Mouse (Mus musculus): ENCODE data around the gene Ypel5. TPM values are rescaled to one million over a fixed set of nuclear protein-coding genes. Genes with fewer than 3 reads are reported as not detected.

Gene Ypel5
- polyA plus RNA-seq, 1 experiment: 62.9 TPM

DNA sequence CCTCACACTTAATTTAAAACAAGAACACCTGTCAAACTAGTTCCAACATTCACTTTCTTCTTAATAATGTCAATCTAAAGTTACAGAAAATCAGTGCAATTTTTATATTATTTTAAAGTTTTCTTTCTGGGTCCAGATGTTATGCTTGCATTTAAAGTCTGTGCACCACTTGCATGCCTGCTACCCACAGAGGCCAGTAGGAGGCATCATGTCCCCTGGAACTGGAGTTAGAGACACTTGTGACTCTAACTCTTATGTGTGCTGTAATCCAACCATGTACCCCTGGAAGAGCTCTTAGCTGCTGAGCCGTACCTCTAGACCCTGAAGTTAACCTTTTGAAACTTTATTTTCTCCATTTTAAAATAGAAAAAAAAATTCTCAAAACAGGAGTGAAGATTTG, 19.0 kb downstream of the Ypel5 start:
- Histone ChIP-seq H3K27ac (ENCODE audit: control insufficient read depth, insufficient read depth, low read depth, low read length, poor library complexity) (no peak overlapping the region), H3K4me3 (replicated peaks; ENCODE audit: control insufficient read depth, low read depth, low read length) (no peak overlapping the region), H3K4me1 (ENCODE audit: control insufficient read depth, insufficient read depth, low read length) (no peaks in the 10 kb centered on the region)
- TF ChIP-seq POLR2A (IDR thresholded peaks at IDR 0.05; ENCODE audit: borderline replicate concordance, control insufficient read depth, low read depth, low read length): no peak
- 69% methylated on average over 1 of the region's 1 CpGs for WGBS

DNA sequence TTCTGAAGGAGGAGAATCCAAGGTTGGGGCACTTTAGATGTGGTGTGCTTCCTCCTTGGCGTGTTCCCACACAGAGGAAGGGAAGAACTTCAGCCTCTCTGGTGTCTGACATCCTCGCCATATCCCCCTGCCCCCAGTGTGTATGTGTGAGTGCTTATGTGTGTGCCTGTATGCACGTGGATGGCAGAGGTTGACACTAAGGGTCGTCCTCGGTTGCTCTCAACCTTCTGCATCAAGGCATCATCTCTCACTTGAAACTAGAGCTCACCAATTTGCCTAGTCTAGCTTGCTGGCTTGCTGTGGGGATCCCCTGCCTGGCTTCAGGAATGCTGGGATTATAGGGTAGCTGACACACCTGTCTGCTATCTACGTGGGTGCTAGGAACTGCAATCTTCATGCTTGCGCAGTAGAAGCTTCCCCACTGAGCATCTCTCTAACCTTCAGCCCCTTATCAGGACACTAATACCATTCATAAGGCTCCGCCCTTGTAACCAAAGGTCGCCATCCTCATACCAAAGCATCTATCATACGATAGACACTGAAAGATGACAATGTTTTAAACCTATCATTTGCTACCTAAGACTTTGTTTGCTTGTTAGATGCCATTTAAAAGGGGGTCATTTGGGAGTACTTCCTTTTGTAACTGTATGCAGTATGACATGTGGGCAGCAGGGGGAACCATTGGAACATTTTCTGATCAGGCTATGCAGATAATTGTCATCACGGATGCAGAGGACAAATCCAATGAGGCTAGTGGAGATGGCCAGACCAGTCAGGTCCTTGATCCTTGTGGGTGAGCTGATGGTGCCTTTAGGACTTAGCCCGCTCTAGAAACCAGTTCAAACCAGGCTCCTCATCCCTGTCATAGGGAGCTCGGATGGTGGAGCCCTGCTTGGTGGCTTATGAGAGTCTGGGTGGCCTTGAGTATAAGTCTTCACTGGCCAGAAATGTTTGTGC, 21.7 kb downstream of the Ypel5 start:
- TF ChIP-seq POLR2A (IDR thresholded peaks at IDR 0.05; ENCODE audit: borderline replicate concordance, control insufficient read depth, low read depth, low read length): no peak
- TF ChIP-seq CTCF (IDR thresholded peaks at IDR 0.05; ENCODE audit: control insufficient read depth, insufficient read depth, low read length): peak; percentile 25
- 51% methylated on average over 13 of the region's 13 CpGs for WGBS
- no peak overlapping the region for H3K27ac ChIP-seq (ENCODE audit: control insufficient read depth, insufficient read depth, low read depth, low read length, poor library complexity)
- H3K4me3 ChIP-seq (replicated peaks; ENCODE audit: control insufficient read depth, low read depth, low read length): no peak overlapping the region
- H3K4me1 ChIP-seq (ENCODE audit: control insufficient read depth, insufficient read depth, low read length): no peaks in the 10 kb centered on the region

DNA sequence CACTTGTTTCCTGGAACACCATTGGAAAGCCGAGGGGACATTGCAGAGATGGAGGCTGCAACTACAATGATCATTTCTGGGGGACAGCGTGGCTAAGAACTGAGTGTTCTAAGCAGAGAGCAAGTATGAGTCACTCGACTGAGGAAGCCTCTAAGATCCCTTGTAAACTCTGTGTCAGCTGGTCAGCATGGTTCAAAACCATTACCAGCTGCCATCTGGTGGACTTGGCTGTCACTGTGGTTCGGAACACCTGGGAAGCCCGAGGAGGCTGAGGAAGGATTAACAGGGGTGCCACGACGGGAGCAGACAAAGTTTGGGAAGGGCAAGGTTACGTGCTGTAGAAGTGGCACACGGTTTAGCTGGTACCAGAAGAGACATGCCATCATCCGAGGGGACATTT, 27.0 kb downstream of the Ypel5 start:
- Histone ChIP-seq H3K4me3 (replicated peaks; ENCODE audit: control insufficient read depth, low read depth, low read length) (no peak overlapping the region), H3K27ac (ENCODE audit: control insufficient read depth, insufficient read depth, low read depth, low read length, poor library complexity) (no peak overlapping the region), H3K4me1 (ENCODE audit: control insufficient read depth, insufficient read depth, low read length) (no peaks in the 10 kb centered on the region)
- TF ChIP-seq CTCF (IDR thresholded peaks at IDR 0.05; ENCODE audit: control insufficient read depth, insufficient read depth, low read length): peak; percentile 8; the same call in 1 of the 2 replicates
- no peak for TF ChIP-seq POLR2A (IDR thresholded peaks at IDR 0.05; ENCODE audit: borderline replicate concordance, control insufficient read depth, low read depth, low read length)
- 72% methylated on average over 10 of the region's 10 CpGs for WGBS

DNA sequence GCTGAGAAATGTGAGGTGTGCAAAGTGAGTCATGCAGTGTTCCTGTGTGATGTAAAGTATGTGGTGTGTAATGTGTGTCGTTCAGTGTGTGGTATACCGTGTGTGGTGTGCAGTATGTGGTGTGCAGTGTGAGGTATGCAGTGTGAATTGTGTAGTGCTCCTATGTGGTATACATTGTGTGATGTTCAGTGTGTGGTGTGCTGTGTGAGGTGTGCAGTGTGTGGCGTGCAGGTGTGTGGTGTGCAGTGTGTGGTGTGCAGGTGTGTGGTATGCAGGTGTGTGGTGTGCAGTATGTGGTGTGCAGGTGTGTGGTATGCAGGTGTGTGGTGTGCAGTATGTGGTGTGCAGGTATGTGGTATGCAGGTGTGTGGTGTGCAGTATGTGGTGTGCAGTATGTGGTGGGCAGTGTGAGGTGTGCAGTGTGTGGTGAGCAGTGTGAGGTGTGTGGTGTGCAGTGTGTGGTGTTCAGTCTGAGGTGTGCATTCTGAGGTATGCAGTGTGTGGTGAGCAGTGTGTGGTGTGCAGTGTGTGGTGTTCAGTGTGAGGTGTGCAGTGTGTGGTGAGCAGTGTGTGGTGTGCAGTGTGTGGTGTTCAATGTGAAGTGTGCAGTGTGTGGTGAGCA, 30.5 kb downstream of the Ypel5 start:
- Histone ChIP-seq H3K4me1 (ENCODE audit: control insufficient read depth, insufficient read depth, low read length) (no peaks in the 10 kb centered on the region), H3K27ac (ENCODE audit: control insufficient read depth, insufficient read depth, low read depth, low read length, poor library complexity) (no peak overlapping the region), H3K4me3 (replicated peaks; ENCODE audit: control insufficient read depth, low read depth, low read length) (no peak overlapping the region)
- 78% methylated on average over 3 of the region's 3 CpGs for WGBS
- TF ChIP-seq POLR2A (IDR thresholded peaks at IDR 0.05; ENCODE audit: borderline replicate concordance, control insufficient read depth, low read depth, low read length) (no peak), CTCF (IDR thresholded peaks at IDR 0.05; ENCODE audit: control insufficient read depth, insufficient read depth, low read length) (no peak)

DNA sequence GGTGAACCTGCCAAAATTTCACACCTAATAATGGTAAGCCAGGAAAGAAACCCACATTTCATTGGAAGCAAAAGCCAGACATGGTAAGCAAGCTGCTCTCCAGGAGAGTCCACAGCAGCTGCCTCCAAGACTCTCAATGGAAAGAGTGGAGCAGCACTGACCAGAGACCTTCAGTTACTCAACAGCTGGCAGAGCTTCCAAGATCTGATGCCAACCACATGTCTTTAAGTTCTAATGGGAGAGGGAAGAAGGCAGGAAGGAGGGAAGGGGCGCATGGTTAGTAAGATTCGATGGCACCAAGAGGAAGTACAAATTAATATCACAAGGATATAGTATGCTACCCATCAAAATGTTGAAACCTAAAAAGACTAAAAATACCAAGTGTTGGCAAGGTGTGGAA, 31.9 kb downstream of the Ypel5 start:
- TF ChIP-seq CTCF (IDR thresholded peaks at IDR 0.05; ENCODE audit: control insufficient read depth, insufficient read depth, low read length) (no peak), POLR2A (IDR thresholded peaks at IDR 0.05; ENCODE audit: borderline replicate concordance, control insufficient read depth, low read depth, low read length) (no peak)
- WGBS: 68% methylated on average over 2 of the region's 2 CpGs
- H3K4me3 ChIP-seq (replicated peaks; ENCODE audit: control insufficient read depth, low read depth, low read length): no peak overlapping the region
- H3K27ac ChIP-seq (ENCODE audit: control insufficient read depth, insufficient read depth, low read depth, low read length, poor library complexity): no peak overlapping the region
- no peaks in the 10 kb centered on the region for H3K4me1 ChIP-seq (ENCODE audit: control insufficient read depth, insufficient read depth, low read length)

DNA sequence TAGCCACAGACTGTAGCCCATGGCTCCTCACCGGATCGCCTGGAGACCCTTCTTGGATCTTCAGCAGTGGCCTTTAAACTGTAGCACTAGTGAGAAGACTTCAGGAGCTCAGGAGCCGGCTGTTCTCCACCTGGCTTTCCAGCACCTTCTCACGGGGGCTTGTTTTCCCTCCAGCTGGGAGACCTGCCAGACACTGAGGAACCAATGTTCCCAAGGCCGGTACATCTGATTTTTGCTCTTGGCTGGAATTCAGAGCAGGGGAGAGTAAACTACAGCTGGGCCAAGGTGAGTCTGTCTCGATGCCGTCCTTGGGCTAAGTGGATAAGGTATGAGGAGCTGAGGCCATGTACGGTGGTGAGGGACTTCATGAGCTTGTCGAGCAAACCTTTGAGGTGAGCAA, 42.7 kb downstream of the Ypel5 start:
- Histone ChIP-seq H3K4me1 (ENCODE audit: control insufficient read depth, insufficient read depth, low read length) (no peaks in the 10 kb centered on the region), H3K4me3 (replicated peaks; ENCODE audit: control insufficient read depth, low read depth, low read length) (no peak overlapping the region), H3K27ac (ENCODE audit: control insufficient read depth, insufficient read depth, low read depth, low read length, poor library complexity) (no peak overlapping the region)
- TF ChIP-seq POLR2A (IDR thresholded peaks at IDR 0.05; ENCODE audit: borderline replicate concordance, control insufficient read depth, low read depth, low read length) (no peak), CTCF (IDR thresholded peaks at IDR 0.05; ENCODE audit: control insufficient read depth, insufficient read depth, low read length) (no peak)
- WGBS: 84% methylated on average over 9 of the region's 9 CpGs

DNA sequence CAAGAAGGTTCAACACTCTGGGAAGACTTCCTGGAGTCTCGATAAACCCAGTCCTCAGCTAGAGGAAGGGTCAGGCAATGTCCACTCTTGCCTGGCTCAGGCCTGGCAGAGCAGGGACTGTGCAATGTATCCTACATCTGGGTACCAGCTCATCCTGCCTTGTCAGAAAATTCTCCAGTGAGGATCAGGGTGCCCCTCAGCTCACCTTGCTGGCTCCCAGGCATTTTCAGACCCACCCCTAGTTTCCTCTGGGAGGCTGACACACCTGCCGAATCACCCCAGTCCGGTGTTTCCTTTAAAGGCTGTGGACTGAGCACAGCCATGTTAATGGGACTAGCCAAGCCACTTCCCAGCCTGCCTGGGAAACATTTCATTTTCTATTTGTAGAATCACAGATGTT, 43.9 kb downstream of the Ypel5 start:
- no peak overlapping the region for H3K27ac ChIP-seq (ENCODE audit: control insufficient read depth, insufficient read depth, low read depth, low read length, poor library complexity)
- TF ChIP-seq CTCF (IDR thresholded peaks at IDR 0.05; ENCODE audit: control insufficient read depth, insufficient read depth, low read length) (no peak), POLR2A (IDR thresholded peaks at IDR 0.05; ENCODE audit: borderline replicate concordance, control insufficient read depth, low read depth, low read length) (no peak)
- no peak overlapping the region for H3K4me3 ChIP-seq (replicated peaks; ENCODE audit: control insufficient read depth, low read depth, low read length)
- no peaks in the 10 kb centered on the region for H3K4me1 ChIP-seq (ENCODE audit: control insufficient read depth, insufficient read depth, low read length)
- 81% methylated on average over 3 of the region's 3 CpGs for WGBS

DNA sequence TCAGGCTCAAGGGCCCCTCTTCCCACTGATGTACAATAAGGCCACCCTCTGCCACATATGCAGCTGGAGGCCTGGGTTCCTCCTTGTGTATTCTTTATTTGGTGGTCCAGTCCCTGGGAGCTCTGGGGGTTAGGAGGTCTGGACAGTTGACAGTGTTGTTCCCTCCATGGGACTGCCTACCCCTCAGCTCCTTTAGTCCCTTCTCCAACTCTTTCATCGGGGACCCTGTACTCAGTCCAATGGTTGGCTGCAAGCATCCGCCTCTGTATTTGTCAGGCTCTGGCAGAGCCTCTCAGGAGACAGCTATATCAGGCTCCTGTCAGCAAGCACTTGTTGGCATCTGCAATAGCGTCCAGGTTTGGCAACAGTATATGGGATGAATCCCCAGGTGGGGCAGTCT, 44.8 kb downstream of the Ypel5 start:
- Histone ChIP-seq H3K4me3 (replicated peaks; ENCODE audit: control insufficient read depth, low read depth, low read length) (no peak overlapping the region), H3K4me1 (ENCODE audit: control insufficient read depth, insufficient read depth, low read length) (no peaks in the 10 kb centered on the region), H3K27ac (ENCODE audit: control insufficient read depth, insufficient read depth, low read depth, low read length, poor library complexity) (no peak overlapping the region)
- no peak for TF ChIP-seq POLR2A (IDR thresholded peaks at IDR 0.05; ENCODE audit: borderline replicate concordance, control insufficient read depth, low read depth, low read length)
- no peak for TF ChIP-seq CTCF (IDR thresholded peaks at IDR 0.05; ENCODE audit: control insufficient read depth, insufficient read depth, low read length)
- WGBS: 70% methylated on average over 3 of the region's 3 CpGs

All from bone marrow, adult 2 months (tissue).